Mouse (Mus musculus): ENCODE measurements at regions not wholly inside any gene's neighbourhood (a gene's known extent, or its start where the extent isn't known, plus 50 kb on each side); places are given as distances from the start of the nearest gene placed in this dataset.

GRCm38 (mm10) chr7:75360874-75361273, 51.8 kb upstream of the Sv2b start:
- no peak for DNase-seq (ENCODE audit: extremely low spot score in 1 of 2, low spot score in 2 of 2)
- intact Hi-C loops (cut with DNase I): no loop called here

- DNase-seq (ENCODE audit: extremely low spot score in 1 of 2, low spot score in 2 of 2): no peak
- intact Hi-C loops (cut with DNase I): no loop called here
Observed at GRCm38 (mm10) chr7:75362541-75362940, 53.5 kb upstream of the Sv2b start.

DNA sequence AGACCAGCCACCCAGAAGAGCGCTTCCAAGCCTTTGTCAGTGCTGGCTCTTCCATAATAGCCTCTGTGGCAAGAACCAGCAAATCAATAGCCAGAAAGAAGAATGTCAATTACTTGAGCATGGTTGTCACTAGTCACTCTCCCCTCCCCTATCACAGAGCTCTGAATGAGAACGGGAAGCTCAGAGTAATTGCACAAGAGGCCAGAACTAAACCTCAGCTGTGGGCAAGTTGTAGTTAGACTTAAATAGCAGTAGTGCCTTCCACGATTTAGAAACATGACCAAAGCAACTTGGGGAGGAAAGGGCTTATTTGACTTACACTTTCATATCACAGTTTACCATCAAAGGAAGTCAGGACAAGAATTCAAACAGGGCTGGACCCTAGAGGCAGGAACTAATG, 56.4 kb upstream of the Sv2b start:
- intact Hi-C loops (cut with DNase I): loop anchor here (5.0 kb wide), 1 partner anchor 58 kb away; the partner anchor contains the start of gene Sv2b
- DNase-seq (ENCODE audit: extremely low spot score in 1 of 2, low spot score in 2 of 2): no peak

GRCm38 (mm10) chr7:75366285-75366882, 57.3 kb upstream of the Sv2b start:
- peak; percentile 81 to 83 for DNase-seq (ENCODE audit: extremely low spot score in 1 of 2, low spot score in 2 of 2)
- intact Hi-C loops (cut with DNase I): loop anchor here (1.0 to 5.0 kb wide), 2 partner anchors 59 to 230 kb away; partner anchors contain the start of gene Sv2b

GRCm38 (mm10) chr7:75368315-75368714, 59.3 kb upstream of the Sv2b start:
- intact Hi-C loops (cut with DNase I): loop anchor here (5.0 kb wide), 1 partner anchor 61 kb away; the partner anchor contains the start of gene Sv2b
- no peak for DNase-seq (ENCODE audit: extremely low spot score in 1 of 2, low spot score in 2 of 2)

DNA sequence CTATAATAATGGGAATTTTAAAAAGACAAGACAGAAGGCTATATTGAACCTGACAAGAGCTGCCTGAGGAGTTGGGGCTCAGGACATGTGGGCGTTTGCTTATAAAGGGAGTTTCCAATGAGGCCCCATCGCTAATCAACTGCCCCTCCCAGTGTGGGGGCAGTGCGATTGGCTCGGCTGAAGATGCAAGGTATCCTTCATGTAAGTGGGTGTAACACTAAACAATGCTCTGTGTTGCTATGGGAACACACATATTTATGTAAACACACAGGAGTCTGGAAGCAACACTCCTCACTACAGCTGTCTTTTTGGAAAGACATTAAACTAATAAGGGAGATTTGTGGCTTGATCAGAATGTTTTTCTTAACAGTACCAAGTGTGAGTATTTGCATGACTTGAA, 60.3 kb upstream of the Sv2b start:
- DNase-seq (ENCODE audit: extremely low spot score in 1 of 2, low spot score in 2 of 2): no peak
- intact Hi-C loops (cut with DNase I): loop anchor here (5.0 kb wide), 1 partner anchor 62 kb away; the partner anchor contains the start of gene Sv2b

GRCm38 (mm10) chr7:75370595-75371519, 61.8 kb upstream of the Sv2b start:
- peak; percentile 86 to 87 for DNase-seq (ENCODE audit: extremely low spot score in 1 of 2, low spot score in 2 of 2)
- intact Hi-C loops (cut with DNase I): loop anchor here (5.0 to 10.0 kb wide), 3 partner anchors 186 to 524 kb away; no protein-coding TSS in a partner anchor

- intact Hi-C loops (cut with DNase I): loop anchor here (5.0 to 10.0 kb wide), 3 partner anchors 186 to 523 kb away; no protein-coding TSS in a partner anchor
- DNase-seq (ENCODE audit: extremely low spot score in 1 of 2, low spot score in 2 of 2): no peak
Observed at GRCm38 (mm10) chr7:75371520-75371876, 62.4 kb upstream of the Sv2b start.

- DNase-seq (ENCODE audit: extremely low spot score in 1 of 2, low spot score in 2 of 2): peak in 1 of 2 experiments; percentile 24
- intact Hi-C loops (cut with DNase I): loop anchor here (5.0 to 10.0 kb wide), 3 partner anchors 185 to 523 kb away; no protein-coding TSS in a partner anchor
Observed at GRCm38 (mm10) chr7:75371991-75372390, 62.9 kb upstream of the Sv2b start.

GRCm38 (mm10) chr7:75372892-75373444, 63.9 kb upstream of the Sv2b start:
- intact Hi-C loops (cut with DNase I): loop anchor here (5.0 to 10.0 kb wide), 3 partner anchors 184 to 522 kb away; no protein-coding TSS in a partner anchor

DNA sequence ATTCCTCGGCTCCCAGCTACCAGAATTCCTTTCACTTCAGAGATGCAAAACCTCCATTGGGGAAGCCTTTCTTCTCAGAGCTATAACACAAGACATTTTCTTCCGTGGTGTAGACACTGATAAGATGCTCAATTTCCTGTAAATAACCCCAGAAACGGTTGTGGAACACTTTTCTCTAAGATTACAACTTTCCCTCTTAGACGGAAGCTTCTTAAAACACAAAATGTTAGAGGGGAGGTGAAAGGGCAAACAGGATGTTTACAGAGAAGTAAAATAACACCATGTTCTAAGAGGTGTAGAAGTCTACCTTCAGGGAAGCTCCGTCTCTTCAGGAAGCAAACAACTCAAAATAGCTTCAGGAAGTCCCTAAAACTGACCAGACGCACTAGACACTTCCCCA, 65.4 kb upstream of the Sv2b start:
- DNase-seq (ENCODE audit: extremely low spot score in 1 of 2, low spot score in 2 of 2): no peak
- intact Hi-C loops (cut with DNase I): loop anchor here (5.0 to 10.0 kb wide), 3 partner anchors 183 to 520 kb away; no protein-coding TSS in a partner anchor

More at GRCm38 (mm10) chr7:75372892-75373444, 63.9 kb upstream of the Sv2b start:
- DNase-seq (ENCODE audit: extremely low spot score in 1 of 2, low spot score in 2 of 2): no peak

DNA sequence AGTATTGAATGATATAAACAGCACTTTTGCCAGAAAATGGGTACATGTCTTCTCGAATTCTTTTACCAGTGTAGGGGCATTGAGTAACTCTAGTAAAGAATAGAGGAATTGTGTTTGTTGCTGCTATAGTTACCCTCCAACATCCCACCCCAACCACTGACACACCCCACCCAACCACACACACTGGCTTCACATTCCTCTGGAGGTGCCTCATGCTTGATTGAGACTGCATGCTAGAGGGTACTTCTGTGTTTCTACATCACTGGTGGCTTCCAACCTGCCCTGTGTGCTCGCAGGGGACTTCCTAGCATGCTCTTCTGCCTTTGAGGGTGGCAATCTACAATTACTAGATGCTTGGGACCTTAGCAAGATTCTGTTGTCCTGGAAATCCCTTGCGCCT, 70.5 kb upstream of the Sv2b start:
- intact Hi-C loops (cut with DNase I): loop anchor here (10.0 kb wide), 2 partner anchors 345 to 515 kb away; no protein-coding TSS in a partner anchor
- DNase-seq (ENCODE audit: extremely low spot score in 1 of 2, low spot score in 2 of 2): no peak

- intact Hi-C loops (cut with DNase I): no loop called here
- DNase-seq (ENCODE audit: extremely low spot score in 1 of 2, low spot score in 2 of 2): no peak
Observed at GRCm38 (mm10) chr7:75384506-75384911, 70.8 kb upstream of the Akap13 start.

- intact Hi-C loops (cut with DNase I): no loop called here
- DNase-seq (ENCODE audit: extremely low spot score in 1 of 2, low spot score in 2 of 2): no peak
Observed at GRCm38 (mm10) chr7:75387033-75387432, 68.3 kb upstream of the Akap13 start.

DNA sequence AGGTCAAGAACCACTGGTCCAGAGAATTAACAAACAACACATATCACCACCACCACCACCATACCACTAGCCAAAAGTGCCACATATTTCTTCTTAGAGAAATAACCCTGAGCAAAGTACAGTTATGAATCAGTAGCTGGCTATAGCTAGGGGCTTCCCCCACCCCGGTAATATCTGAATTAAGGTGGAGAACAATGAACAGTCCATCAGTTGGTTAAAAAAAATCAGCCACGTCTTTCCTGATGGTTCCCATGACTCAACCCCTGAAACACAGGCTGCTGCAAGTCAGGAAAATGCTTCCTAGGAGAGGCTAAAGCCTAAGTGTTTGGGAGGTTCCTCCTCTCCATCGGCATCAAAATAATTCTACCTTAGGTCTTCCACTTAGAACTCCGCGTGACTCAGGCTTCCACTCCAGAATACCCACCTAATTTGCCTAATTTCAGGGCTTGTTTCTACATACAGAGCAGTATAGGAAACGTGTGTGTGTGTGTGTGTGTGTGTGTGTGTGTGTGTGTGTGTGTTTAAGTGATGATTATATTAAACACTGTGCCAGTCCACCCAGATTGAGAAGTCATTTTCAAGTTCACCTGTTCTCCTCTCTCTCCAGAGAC, 67.4 kb upstream of the Akap13 start:
- intact Hi-C loops (cut with DNase I): no loop called here
- DNase-seq (ENCODE audit: extremely low spot score in 1 of 2, low spot score in 2 of 2): no peak

GRCm38 (mm10) chr7:75390162-75390561, 65.2 kb upstream of the Akap13 start:
- intact Hi-C loops (cut with DNase I): no loop called here
- DNase-seq (ENCODE audit: extremely low spot score in 1 of 2, low spot score in 2 of 2): no peak

- intact Hi-C loops (cut with DNase I): no loop called here
- no peak for DNase-seq (ENCODE audit: extremely low spot score in 1 of 2, low spot score in 2 of 2)
Observed at GRCm38 (mm10) chr7:75392783-75393182, 62.6 kb upstream of the Akap13 start.

DNA sequence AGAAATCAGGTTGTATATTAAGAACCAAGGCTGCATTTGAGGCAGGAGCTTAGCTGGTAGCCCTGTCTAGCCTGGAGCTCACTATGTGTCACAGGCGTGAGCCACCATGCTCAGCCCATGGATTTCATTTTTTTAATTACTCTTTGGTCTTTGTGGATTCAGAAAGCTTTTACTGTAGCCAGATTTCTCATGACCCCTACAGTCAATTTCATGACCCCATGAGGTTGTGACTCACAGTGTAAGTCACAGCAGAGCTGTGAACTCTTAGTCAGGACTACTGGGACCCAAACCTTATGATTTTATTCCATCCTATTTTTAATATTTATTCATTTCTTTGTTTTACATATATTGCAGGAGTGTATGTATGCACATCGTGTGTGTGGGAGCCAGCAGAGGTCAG, 61.9 kb upstream of the Akap13 start:
- DNase-seq (ENCODE audit: extremely low spot score in 1 of 2, low spot score in 2 of 2): no peak
- intact Hi-C loops (cut with DNase I): no loop called here

All from left cerebral cortex, postnatal 10 days (tissue).